Mouse (Mus musculus) hindbrain, embryonic 13.5 days (tissue): Measurements from ENCODE around the gene Heatr4. TPM values are rescaled to one million over a fixed set of nuclear protein-coding genes. Genes with fewer than 3 reads are reported as not detected.
"Not testable (repeated sequence)": the region's sequence is repeated elsewhere in the genome, so short reads cannot be mapped to it uniquely, and the experiment has no call there.

Experiments
- ATAC-seq: fragments of 200-750 bp; cut with Nextera tagmentation; 2 replicates; pipeline ENCODE4 v1.8.0; 2017; ENCODE audit warnings: moderate TSS enrichment; ENCODE audit not compliant: low FRiP score
- H3K27ac ChIP-seq: fragments of 300-500 bp; sonication (generic); 2 replicates; pipeline ENCODE4 v1.5.1; 2015; ENCODE audit warnings: inconsistent platforms, mild to moderate bottlenecking, moderate library complexity
- H3K27me3 ChIP-seq: fragments of 300-500 bp; sonication (generic); 2 replicates; pipeline ENCODE4 v1.6.1; 2015; ENCODE audit warnings: mild to moderate bottlenecking, inconsistent platforms
- H3K36me3 ChIP-seq: fragments of 300-500 bp; sonication (generic); 2 replicates; pipeline ENCODE4 v1.6.1; 2015; ENCODE audit warnings: mild to moderate bottlenecking, inconsistent platforms
- H3K4me1 ChIP-seq: fragments of 300-500 bp; sonication (generic); replicated peaks from 2 replicates; pipeline ENCODE4 v1.6.1; 2015; ENCODE audit warnings: inconsistent platforms
- H3K4me2 ChIP-seq: fragments of 300-500 bp; sonication (generic); 2 replicates; pipeline ENCODE4 v1.6.1; 2015; ENCODE audit warnings: inconsistent platforms, mild to moderate bottlenecking, moderate library complexity
- H3K4me3 ChIP-seq: fragments of 300-500 bp; sonication (generic); 2 replicates; pipeline ENCODE4 v1.5.1; 2015; ENCODE audit warnings: mild to moderate bottlenecking, inconsistent platforms
- H3K9ac ChIP-seq: fragments of 300-500 bp; sonication (generic); 2 replicates; pipeline ENCODE4 v1.6.1; 2015; ENCODE audit warnings: mild to moderate bottlenecking, inconsistent platforms
- H3K9me3 ChIP-seq: fragments of 300-500 bp; sonication (generic); 2 replicates; pipeline ENCODE4 v1.6.1; 2016; ENCODE audit warnings: inconsistent platforms
- WGBS: fragments of 180-500 bp; shearing (Covaris S2); methylation state at CpG from one replicate; pipeline ENCODE4 v1.1.7; 2015; 5-methylcytosine and 5-hydroxymethylcytosine counted together
- polyA plus RNA-seq: library from polyadenylated mRNA; unstranded; fragments of >200 nt; fragmentation: Nextera tagmentation; extraction: Ambion mirVana; gene quantifications from 2 replicates; pipeline ENCODE4 v1.2.1, GENCODE M21; 2015

Gene Heatr4
- polyA plus RNA-seq: not detected in 2 replicates

DNA sequence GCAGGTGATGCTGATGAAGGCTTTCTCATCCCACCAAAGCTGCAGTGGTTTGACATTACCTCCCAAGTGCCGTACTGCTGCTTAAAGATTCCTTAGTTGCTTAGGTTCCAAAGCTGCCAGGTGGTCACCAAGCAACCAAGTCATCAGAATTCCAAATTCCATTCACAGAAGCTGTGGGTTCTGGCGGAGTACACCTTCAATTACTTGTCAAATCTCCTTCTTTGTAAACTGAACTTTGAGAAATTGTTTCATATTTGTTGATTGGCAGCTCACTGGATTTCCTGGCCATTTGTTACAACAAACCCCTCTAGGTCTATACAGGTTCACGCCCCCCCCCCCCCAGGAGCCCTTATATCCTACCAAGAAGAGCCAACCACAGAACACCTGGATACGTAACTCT lies at the start of gene Heatr4:
Gene Heatr4 (minus strand): TSS at position 101 of the 400 bp plus-strand sequence.
- Histone ChIP-seq H3K9me3 (no peaks in the 10 kb centered on the region), H3K4me3 (no peak within 1 kb of the TSS), H3K4me2 (no peak within 1 kb of the TSS), H3K27ac (no peak within 1 kb of the TSS), H3K4me1 (peaks cover 8% of the 10 kb centered on the region), H3K36me3 (no peaks in the 10 kb centered on the region), H3K9ac (no peak within 1 kb of the TSS), H3K27me3 (no peaks in the 10 kb centered on the region)
- ATAC-seq: no peak
- 75% methylated on average over 4 of the region's 4 CpGs for WGBS

DNA sequence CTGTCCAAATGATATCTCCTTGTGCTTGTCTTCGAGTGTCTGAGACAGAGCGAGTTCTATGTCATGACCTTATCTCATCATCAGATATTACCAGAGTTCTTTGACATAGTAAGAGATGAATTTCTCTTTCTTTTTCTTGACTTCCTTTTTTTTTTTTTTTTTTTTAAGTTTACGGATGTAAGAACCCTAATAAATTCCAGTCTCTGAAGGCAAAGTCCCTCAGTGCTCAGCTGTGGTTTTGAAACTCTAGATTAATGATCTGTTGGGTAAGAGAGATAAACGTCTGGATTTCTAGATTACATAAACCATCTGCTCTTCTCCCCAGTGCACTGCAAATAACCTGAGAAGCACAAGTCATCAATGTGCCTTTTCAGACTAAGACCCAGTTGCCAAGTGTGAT lies 49.5 kb upstream of the Heatr4 start:
- ATAC-seq: no peak
- H3K9me3 ChIP-seq: no peaks in the 10 kb centered on the region
- H3K27ac ChIP-seq: no peak overlapping the region
- no peaks in the 10 kb centered on the region for H3K4me1 ChIP-seq
- WGBS: 74% methylated on average over 4 of the region's 4 CpGs
- no peak overlapping the region for H3K4me3 ChIP-seq
- no peak overlapping the region for H3K9ac ChIP-seq
- no peak overlapping the region for H3K4me2 ChIP-seq
- no peaks in the 10 kb centered on the region for H3K36me3 ChIP-seq
- 0 out of 2 replicates have a peak, but pooled peaks cover 7% of the 10 kb centered on the region for H3K27me3 ChIP-seq

DNA sequence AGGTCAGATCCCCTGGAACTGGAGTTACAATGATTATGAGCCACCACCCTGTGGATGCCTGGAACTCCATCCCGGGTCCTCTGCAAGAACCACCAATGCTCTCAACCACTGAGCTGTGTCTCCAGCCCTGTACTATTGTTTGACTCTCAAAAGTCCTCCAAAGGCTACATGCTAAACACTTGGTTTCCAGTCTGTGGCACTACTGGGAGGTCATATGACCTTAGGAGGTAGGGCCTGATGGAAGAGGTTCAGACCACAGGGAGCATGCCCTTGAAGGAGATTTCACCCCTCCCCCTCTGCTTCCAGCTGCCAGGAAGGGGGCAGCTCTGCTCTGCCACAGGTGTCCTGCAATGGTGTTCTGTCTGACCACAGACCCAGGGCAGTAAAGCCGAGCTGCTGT lies 48.6 kb upstream of the Heatr4 start:
- H3K36me3 ChIP-seq, H3K4me2 ChIP-seq, H3K4me3 ChIP-seq, H3K9me3 ChIP-seq, H3K27me3 ChIP-seq, ATAC-seq, H3K4me1 ChIP-seq, H3K27ac ChIP-seq, H3K9ac ChIP-seq: not testable (repeated sequence)
- WGBS: 81% methylated on average over 2 of the region's 2 CpGs

DNA sequence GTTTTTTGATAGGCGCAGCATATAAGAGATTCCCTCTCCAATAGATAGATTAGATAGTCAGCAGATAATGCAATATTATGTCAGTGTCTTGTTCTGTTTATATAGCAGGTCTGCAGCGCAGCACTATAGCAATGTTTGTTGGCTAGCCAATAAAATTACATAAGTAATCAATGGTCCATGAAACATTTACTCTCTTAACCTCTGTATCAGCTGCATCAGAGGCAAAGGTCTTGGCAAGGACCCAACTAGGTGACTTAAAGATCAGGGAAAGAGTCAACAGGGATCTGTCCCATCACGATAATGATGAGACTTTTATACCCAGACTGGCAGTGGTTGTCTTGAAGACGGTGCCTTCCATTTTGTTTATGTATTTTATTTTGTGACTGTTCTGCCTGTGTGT lies 48.2 kb upstream of the Heatr4 start:
- no peak overlapping the region for H3K27ac ChIP-seq
- H3K9me3 ChIP-seq: no peaks in the 10 kb centered on the region
- H3K9ac ChIP-seq: no peak overlapping the region
- no peak for ATAC-seq
- H3K4me3 ChIP-seq: no peak overlapping the region
- H3K4me1 ChIP-seq: no peaks in the 10 kb centered on the region
- 0 out of 2 replicates have a peak, but pooled peaks cover 6% of the 10 kb centered on the region for H3K27me3 ChIP-seq
- no peak overlapping the region for H3K4me2 ChIP-seq
- no peaks in the 10 kb centered on the region for H3K36me3 ChIP-seq
- 92% methylated on average over 4 of the region's 4 CpGs for WGBS

DNA sequence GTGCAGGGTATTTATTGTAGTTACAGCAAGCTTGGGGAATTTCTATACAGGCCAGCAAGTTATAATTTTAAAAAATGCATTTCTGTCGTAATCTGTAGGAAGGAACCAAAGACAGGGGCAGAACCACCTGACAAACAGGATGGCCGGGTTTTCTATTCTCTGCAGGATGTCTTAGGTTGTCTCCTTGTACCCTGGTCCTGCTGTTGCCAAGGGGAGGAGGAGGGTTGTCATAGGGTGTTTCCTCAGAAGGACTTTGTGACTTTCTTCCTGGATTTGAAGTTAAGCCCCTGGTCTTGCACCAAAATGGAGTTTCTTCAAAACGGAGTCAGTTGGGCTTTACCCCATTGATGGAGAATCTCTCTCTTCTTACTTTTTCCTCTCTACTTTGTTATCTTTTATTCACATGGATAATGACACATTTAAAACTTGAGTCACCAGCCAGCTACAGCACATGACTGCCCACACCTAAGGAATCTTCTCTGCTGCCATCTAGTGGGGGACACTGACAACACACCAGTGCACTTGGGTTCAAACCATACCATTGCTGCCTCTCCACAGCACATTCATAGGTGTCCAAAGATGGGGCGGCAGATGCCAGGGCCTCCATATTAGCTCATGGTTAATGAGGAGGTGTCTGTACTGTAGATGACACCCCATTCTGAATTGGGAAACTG lies 46.1 kb upstream of the Heatr4 start:
- no peaks in the 10 kb centered on the region for H3K27me3 ChIP-seq
- no peak overlapping the region for H3K9ac ChIP-seq
- 0 out of 2 replicates have a peak, but pooled peaks have one; percentile 43 for ATAC-seq
- no peak overlapping the region for H3K4me3 ChIP-seq
- no peaks in the 10 kb centered on the region for H3K36me3 ChIP-seq
- WGBS: 73% methylated on average over 4 of the region's 4 CpGs
- no peaks in the 10 kb centered on the region for H3K9me3 ChIP-seq
- H3K4me1 ChIP-seq: no peaks in the 10 kb centered on the region
- no peak overlapping the region for H3K4me2 ChIP-seq
- H3K27ac ChIP-seq: no peak overlapping the region

DNA sequence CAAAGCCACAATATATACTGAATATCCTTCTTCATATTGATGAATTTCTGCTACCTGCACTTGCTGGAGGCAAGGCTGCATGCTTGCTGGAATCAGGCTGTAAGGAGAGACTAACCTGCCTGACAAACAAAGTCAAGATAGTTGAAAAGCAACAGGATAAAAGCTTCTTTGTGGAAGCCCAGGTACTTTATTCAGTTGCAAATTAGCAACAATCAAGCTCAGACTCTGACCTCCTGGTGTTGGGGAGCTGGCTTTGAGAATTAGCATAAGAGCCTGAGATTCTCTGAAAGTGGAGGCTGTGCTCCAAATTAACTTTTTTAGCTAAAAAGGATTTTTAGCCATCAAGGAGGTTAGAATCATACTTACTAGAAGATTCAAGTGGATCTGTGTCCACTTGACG lies 44.4 kb upstream of the Heatr4 start:
- H3K4me3 ChIP-seq, H3K9ac ChIP-seq, H3K27me3 ChIP-seq, H3K4me1 ChIP-seq, H3K36me3 ChIP-seq, H3K4me2 ChIP-seq, H3K9me3 ChIP-seq, H3K27ac ChIP-seq, ATAC-seq: not testable (repeated sequence)
- 92% methylated on average over 1 of the region's 1 CpGs for WGBS

DNA sequence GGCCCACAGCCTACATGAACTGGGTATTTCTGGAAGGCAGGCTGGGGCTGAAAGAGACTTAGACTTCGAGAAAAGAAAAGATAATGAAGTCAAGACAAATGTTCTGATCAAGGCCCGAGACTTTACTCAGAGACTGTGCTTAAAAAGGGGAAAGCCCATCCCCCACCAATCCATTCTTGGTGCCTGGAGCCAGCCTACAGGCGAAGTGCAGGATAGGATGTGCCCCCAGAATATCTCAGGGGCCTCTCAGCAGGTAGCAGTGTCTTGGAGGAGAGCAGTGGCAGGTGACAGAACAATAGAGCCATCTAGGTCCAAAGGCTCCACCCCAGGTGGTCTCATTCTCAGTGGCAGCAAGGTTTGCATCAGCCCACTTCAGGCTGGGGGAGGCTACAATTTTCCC lies 43.7 kb upstream of the Heatr4 start:
- not testable (repeated sequence) for H3K27me3 ChIP-seq, H3K9ac ChIP-seq, H3K27ac ChIP-seq, H3K4me2 ChIP-seq, ATAC-seq, H3K36me3 ChIP-seq, H3K4me1 ChIP-seq, H3K9me3 ChIP-seq, H3K4me3 ChIP-seq
- 36% methylated on average over 3 of the region's 3 CpGs for WGBS

DNA sequence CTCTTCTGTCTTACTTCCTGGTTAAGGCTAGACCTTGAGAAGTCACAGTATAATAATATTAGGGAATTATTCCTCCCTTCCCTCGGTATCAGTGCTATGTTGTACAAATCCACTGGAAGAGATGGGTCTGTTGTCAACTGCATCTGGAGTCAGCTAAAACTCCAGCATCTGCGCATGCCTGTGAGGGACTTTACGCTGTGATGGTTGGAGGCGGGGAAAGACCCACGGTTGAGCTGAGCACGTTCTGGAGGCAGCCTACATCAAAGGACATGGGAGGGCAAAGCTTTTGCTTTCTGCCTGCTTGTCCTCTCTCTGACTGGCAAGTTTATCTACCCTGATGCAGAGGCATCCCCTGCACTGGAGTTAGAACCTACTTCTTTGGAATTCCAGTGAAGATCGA lies 41.2 kb upstream of the Heatr4 start:
- Histone ChIP-seq H3K27me3 (no peaks in the 10 kb centered on the region), H3K27ac (no peak overlapping the region), H3K9me3 (no peaks in the 10 kb centered on the region), H3K4me3 (no peak overlapping the region), H3K4me1 (no peaks in the 10 kb centered on the region), H3K9ac (no peak overlapping the region), H3K4me2 (no peak overlapping the region), H3K36me3 (no peaks in the 10 kb centered on the region)
- 90% methylated on average over 7 of the region's 7 CpGs for WGBS
- no peak for ATAC-seq

DNA sequence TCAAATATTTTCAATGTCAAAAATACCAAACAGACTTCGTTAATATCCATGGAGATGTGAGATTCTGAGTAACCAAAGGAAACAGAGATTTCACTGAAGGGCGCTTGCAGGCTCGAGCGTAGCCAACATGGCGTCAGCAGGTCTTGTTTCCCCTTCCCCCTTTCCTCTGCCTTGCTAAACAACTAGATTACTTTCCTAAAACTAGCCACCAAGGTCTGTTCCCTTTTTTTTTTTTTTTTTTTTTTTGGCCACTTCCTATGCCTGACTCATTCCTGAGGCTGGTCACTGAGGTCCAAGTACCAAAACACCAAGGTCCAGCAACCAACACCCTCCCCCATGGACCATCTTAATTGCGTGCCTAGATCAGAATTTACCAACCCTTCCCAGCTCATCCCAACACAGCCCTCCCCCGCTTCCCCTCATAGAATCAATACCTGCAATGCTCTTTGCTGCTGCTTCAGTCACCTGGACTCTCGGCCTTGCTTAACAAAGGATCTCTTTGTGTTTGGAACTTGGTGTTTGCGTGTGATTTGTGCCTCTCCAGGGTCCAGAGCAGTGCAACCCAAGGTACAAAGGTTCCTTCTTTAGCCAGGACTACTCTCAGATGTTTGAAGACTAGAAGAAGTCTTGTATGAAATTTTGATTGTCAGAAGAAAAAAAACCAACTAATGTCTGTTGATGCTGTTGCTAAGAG lies 38.5 kb upstream of the Heatr4 start:
- 84% methylated on average over 9 of the region's 9 CpGs for WGBS
- Histone ChIP-seq H3K4me1 (no peaks in the 10 kb centered on the region), H3K27ac (no peak overlapping the region), H3K9ac (no peak overlapping the region), H3K4me3 (no peak overlapping the region), H3K27me3 (no peaks in the 10 kb centered on the region), H3K4me2 (no peak overlapping the region), H3K9me3 (no peaks in the 10 kb centered on the region), H3K36me3 (no peaks in the 10 kb centered on the region)
- no peak for ATAC-seq

DNA sequence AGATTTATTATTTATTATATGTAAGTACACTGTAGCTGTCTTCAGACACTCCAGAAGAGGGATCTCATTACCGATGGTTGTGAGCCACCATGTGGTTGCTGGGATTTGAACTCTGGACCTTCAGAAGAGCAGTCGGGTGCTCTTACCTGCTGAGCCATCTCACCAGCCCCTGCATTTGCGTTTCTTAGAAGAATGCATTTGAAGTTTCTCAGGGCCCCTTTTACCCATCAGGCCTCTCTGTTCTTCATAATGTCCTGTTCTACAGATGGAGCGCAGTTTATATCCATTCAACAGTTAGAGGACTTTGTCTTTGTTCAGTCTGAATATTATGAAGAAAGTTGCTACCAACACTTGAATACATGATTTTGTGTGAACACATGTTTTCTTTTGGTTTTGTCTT lies 37.6 kb upstream of the Heatr4 start:
- not testable (repeated sequence) for H3K4me1 ChIP-seq, H3K27me3 ChIP-seq, H3K9ac ChIP-seq, H3K4me3 ChIP-seq, H3K27ac ChIP-seq, H3K4me2 ChIP-seq, ATAC-seq, H3K36me3 ChIP-seq, H3K9me3 ChIP-seq
- 90% methylated on average over 4 of the region's 4 CpGs for WGBS

DNA sequence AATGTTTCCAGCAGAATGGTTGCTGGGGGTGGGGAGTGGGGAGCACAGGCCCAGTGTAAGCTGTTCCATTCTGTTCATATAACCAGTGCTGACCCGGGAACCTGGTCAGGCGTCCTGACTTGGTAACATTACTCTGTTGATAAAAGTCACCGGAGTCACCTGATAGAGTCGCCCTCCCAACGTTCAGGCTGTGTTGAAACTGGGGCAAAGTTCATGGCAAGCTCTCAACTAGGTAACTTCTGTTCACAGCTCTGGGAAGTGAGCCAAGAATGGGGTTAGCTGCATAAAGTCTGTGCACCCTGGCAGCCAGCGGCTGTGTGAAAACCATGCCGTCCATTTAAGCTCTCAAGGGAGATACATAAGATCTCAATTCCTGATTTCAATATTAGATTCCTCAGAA lies 35.9 kb upstream of the Heatr4 start:
- not testable (repeated sequence) for H3K4me2 ChIP-seq, H3K27ac ChIP-seq, H3K4me3 ChIP-seq, ATAC-seq, H3K36me3 ChIP-seq, H3K9me3 ChIP-seq, H3K9ac ChIP-seq, H3K27me3 ChIP-seq, H3K4me1 ChIP-seq
- WGBS: 57% methylated on average over 7 of the region's 7 CpGs

DNA sequence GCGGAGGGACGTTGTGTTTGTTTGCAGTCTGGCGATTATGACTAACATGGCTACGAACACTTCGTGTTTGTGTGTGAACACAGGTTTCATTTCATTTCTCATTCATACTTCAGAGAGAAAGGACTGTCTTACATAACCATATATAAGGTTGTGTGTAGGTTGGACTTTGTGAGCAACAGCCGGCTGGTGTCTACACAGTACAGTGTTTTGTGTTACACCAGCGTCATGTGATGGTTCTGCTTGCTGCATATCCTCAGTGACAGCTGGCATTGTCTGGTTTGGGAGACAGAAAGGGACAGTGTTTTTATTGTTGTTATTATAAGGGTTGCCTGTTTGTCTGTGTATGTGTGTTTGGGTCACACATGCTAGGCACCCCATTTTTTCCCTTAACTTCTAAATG lies 29.0 kb upstream of the Heatr4 start:
- no peak overlapping the region for H3K4me2 ChIP-seq
- H3K27ac ChIP-seq: no peak overlapping the region
- 92% methylated on average over 7 of the region's 7 CpGs for WGBS
- H3K4me3 ChIP-seq: no peak overlapping the region
- H3K9ac ChIP-seq: no peak overlapping the region
- no peaks in the 10 kb centered on the region for H3K27me3 ChIP-seq
- no peaks in the 10 kb centered on the region for H3K9me3 ChIP-seq
- H3K4me1 ChIP-seq: peaks cover 36% of the 10 kb centered on the region
- ATAC-seq: no peak
- no peaks in the 10 kb centered on the region for H3K36me3 ChIP-seq

DNA sequence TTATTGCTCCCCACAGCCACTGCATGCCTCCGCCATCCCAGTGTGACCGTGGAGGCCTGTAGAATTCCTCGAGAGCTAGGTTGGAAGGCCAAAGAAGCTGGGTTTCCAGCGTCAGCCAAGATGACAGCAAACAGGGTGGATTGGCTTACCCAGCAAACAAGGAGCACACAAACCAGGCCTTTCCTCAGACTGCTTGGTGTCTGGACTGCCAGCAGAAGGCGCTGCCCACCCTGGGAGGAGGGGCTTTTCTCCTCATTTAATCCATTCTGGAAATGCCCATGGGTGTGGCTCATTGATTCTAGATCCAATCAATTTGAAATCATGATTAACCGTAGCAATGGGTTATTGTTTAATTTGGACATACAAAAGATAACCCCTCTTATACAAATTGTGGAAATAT lies 28.5 kb upstream of the Heatr4 start:
- no peak for ATAC-seq
- Histone ChIP-seq H3K9ac (no peak overlapping the region), H3K4me3 (no peak overlapping the region), H3K4me1 (peaks cover 41% of the 10 kb centered on the region), H3K27ac (no peak overlapping the region), H3K27me3 (no peaks in the 10 kb centered on the region), H3K36me3 (no peaks in the 10 kb centered on the region), H3K9me3 (no peaks in the 10 kb centered on the region), H3K4me2 (peak overlapping the region; percentile 59)
- 68% methylated on average over 6 of the region's 6 CpGs for WGBS
